Mouse (Mus musculus) liver, embryonic 15.5 days (tissue): ENCODE data around the gene Tspan18. TPM values are rescaled to one million over a fixed set of nuclear protein-coding genes. Genes with fewer than 3 reads are reported as not detected.

Experiments
- ATAC-seq: fragments of 200-750 bp; cut with Nextera tagmentation; 2 replicates; pipeline ENCODE4 v1.8.0; 2017; ENCODE audit warnings: moderate number of reproducible peaks, mild to moderate bottlenecking, moderate library complexity; ENCODE audit not compliant: insufficient read depth
- H3K27ac ChIP-seq: fragments of 300-500 bp; sonication (generic); replicated peaks from 2 replicates; pipeline ENCODE4 v1.5.1; 2015; ENCODE audit warnings: mild to moderate bottlenecking, inconsistent platforms
- H3K27me3 ChIP-seq: fragments of 300-500 bp; sonication (generic); 2 replicates; pipeline ENCODE4 v1.6.1; 2015; ENCODE audit warnings: mild to moderate bottlenecking, inconsistent platforms
- H3K36me3 ChIP-seq: fragments of 300-500 bp; sonication (generic); replicated peaks from 2 replicates; pipeline ENCODE4 v1.6.1; 2015; ENCODE audit warnings: moderate library complexity, mild to moderate bottlenecking, inconsistent platforms
- H3K4me1 ChIP-seq: fragments of 300-500 bp; sonication (generic); replicated peaks from 2 replicates; pipeline ENCODE4 v1.6.1; 2015; ENCODE audit warnings: inconsistent platforms
- H3K4me2 ChIP-seq: fragments of 300-500 bp; sonication (generic); 2 replicates; pipeline ENCODE4 v1.6.1; 2015; ENCODE audit warnings: moderate library complexity, mild to moderate bottlenecking, inconsistent platforms
- H3K4me3 ChIP-seq: fragments of 300-500 bp; sonication (generic); replicated peaks from 2 replicates; pipeline ENCODE4 v1.5.1; 2015; ENCODE audit warnings: mild to moderate bottlenecking, inconsistent platforms
- H3K9ac ChIP-seq: fragments of 300-500 bp; sonication (generic); 2 replicates; pipeline ENCODE4 v1.6.1; 2015; ENCODE audit warnings: moderate library complexity, mild to moderate bottlenecking, inconsistent platforms
- H3K9me3 ChIP-seq: fragments of 300-500 bp; sonication (generic); replicated peaks from 2 replicates; pipeline ENCODE4 v1.6.1; 2016; ENCODE audit warnings: inconsistent platforms
- WGBS: fragments of 180-500 bp; shearing (Covaris S2); methylation state at CpG from one replicate; pipeline ENCODE4 v1.1.7; 2015; ENCODE audit warnings: mixed read lengths; ENCODE audit not compliant: insufficient replicate concordance; 5-methylcytosine and 5-hydroxymethylcytosine counted together
- polyA plus RNA-seq: library from polyadenylated mRNA; unstranded; fragments of >200 nt; fragmentation: Nextera tagmentation; extraction: Ambion mirVana; gene quantifications from 2 replicates; pipeline ENCODE4 v1.2.1, GENCODE M21; 2015

The Tspan18 gene
- polyA plus RNA-seq, 1 experiment from 2014 or later: 2.7 TPM

DNA sequence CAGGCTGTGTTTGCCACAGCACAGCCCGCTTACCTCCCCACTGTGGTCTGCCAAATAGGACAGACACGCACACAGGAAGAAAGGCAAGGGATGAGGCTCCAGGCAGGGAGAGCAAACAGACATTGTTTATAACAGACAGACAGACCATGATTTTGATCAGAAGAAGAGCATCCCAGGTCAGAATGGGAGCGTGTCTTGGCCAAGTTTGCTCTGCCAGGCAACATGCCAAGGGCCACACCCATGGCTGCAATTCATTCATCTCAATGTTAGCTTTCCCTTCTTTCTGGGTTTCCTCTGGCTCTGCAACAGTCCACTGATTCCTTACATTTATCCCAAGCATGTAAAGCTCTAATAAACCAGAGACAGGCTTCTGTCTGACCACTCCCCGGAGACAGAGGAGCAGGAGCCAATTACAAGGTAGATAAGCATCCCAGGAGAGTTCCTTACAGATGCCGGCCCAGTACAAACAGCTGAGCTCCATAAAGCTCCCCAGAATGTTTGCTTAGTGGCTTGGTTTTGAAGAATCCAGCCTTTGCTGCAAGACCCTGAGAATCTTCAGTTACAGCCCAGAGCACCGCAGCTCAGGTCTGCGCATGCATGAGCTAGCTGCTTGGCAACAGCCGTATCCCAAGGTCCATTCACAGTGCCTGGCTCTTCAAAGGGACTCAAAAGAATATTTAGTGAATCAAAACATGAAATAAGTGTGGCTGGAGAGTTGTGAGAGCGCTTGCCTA, 5.2 kb upstream of the Tspan18 start:
- Histone ChIP-seq H3K4me2 (no peak overlapping the region), H3K9ac (no peak overlapping the region), H3K9me3 (no peaks in the 10 kb centered on the region), H3K36me3 (no peaks in the 10 kb centered on the region), H3K4me1 (peaks cover 6% of the 10 kb centered on the region), H3K27ac (no peak overlapping the region), H3K4me3 (no peak overlapping the region), H3K27me3 (peaks cover 39% of the 10 kb centered on the region)
- WGBS: 66% methylated on average over 9 of the region's 9 CpGs
- ATAC-seq: no peak

DNA sequence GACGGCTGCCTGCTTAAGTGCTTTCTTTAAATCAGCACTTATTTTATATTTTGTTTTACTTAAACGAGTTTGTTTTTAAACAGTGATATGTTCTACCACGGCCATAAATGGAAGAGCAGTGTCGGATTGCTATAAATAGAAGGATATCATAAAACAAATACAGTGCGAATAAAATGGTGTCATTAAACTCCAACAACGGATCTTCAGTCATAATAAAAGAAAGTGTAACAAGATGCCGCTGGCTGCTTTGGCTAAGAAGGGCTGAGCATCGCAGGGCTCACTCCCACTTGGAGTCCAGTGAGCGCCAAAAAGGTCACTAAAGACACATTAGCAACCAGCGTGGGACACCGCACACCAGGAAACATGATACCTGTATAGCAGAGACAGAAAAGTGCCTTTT, 1.7 kb upstream of the Tspan18 start:
- WGBS: 76% methylated on average over 11 of the region's 11 CpGs
- no peak for ATAC-seq
- Histone ChIP-seq H3K36me3 (no peaks in the 10 kb centered on the region), H3K27ac (no peak overlapping the region), H3K4me3 (no peak overlapping the region), H3K4me2 (no peak overlapping the region), H3K27me3 (peaks cover 74% of the 10 kb centered on the region), H3K9me3 (no peaks in the 10 kb centered on the region), H3K9ac (no peak overlapping the region), H3K4me1 (peaks cover 19% of the 10 kb centered on the region)

- ATAC-seq: 0 out of 2 replicates have a peak, but pooled peaks have one; percentile 9
- Histone ChIP-seq H3K4me1 (peaks cover 19% of the 10 kb centered on the region), H3K36me3 (no peaks in the 10 kb centered on the region), H3K4me3 (peak overlapping the region; percentile 64), H3K27me3 (peaks cover 76% of the 10 kb centered on the region), H3K27ac (no peak overlapping the region), H3K9ac (peak overlapping the region; percentile 50), H3K4me2 (peak overlapping the region; percentile 99), H3K9me3 (no peaks in the 10 kb centered on the region)
- WGBS: 1% methylated on average over 29 of the region's 29 CpGs
These were observed 976 bp downstream of the Tspan18 start for GRCm38 (mm10) chr2:93333241-93333816.

GRCm38 (mm10) chr2:93332277-93332676, 2.0 kb downstream of the Tspan18 start:
- no peak for ATAC-seq

GRCm38 (mm10) chr2:93331121-93331520, 3.2 kb downstream of the Tspan18 start:
- H3K4me3 ChIP-seq: no peak overlapping the region
- peaks cover 63% of the 10 kb centered on the region for H3K27me3 ChIP-seq
- no peak overlapping the region for H3K4me2 ChIP-seq
- H3K9ac ChIP-seq: no peak overlapping the region
- 69% methylated on average over 6 of the region's 6 CpGs for WGBS
- H3K4me1 ChIP-seq: peaks cover 19% of the 10 kb centered on the region
- H3K36me3 ChIP-seq: no peaks in the 10 kb centered on the region
- H3K27ac ChIP-seq: no peak overlapping the region
- no peaks in the 10 kb centered on the region for H3K9me3 ChIP-seq
- ATAC-seq: no peak

More at GRCm38 (mm10) chr2:93332277-93332676, 2.0 kb downstream of the Tspan18 start:
- Histone ChIP-seq H3K4me1 (peaks cover 19% of the 10 kb centered on the region), H3K27ac (no peak overlapping the region), H3K9ac (no peak overlapping the region), H3K27me3 (peaks cover 73% of the 10 kb centered on the region), H3K9me3 (no peaks in the 10 kb centered on the region), H3K4me2 (0 out of 2 replicates have a peak overlapping the region, but pooled peaks have one; percentile 99), H3K4me3 (no peak overlapping the region), H3K36me3 (no peaks in the 10 kb centered on the region)
- 67% methylated on average over 3 of the region's 4 CpGs for WGBS

DNA sequence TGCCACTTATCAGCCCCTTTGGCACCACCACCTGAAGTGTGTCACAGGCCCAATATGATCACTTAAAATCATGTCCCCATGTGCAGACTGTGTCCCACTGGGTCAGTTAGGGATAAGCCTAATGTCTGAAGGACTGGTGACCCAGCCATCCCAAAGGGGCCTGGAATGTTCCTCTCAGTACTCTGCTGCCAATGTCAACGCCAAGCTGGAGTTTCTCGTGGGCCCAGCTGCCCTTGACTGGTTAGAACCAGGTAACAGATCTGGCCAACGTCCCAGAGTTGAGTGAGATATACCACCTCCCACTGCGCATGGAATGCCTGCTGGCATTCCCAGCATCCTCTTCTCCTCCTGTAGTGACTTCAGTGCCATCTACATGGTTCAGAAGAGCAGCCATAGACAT, 5.2 kb downstream of the Tspan18 start:
- no peaks in the 10 kb centered on the region for H3K36me3 ChIP-seq
- ATAC-seq: no peak
- H3K4me2 ChIP-seq: no peak overlapping the region
- 59% methylated on average over 4 of the region's 4 CpGs for WGBS
- H3K4me1 ChIP-seq: peaks cover 10% of the 10 kb centered on the region
- H3K9ac ChIP-seq: no peak overlapping the region
- H3K9me3 ChIP-seq: no peaks in the 10 kb centered on the region
- peaks cover 43% of the 10 kb centered on the region for H3K27me3 ChIP-seq
- no peak overlapping the region for H3K27ac ChIP-seq
- H3K4me3 ChIP-seq: no peak overlapping the region

- 52% methylated on average over 7 of the region's 7 CpGs for WGBS
- H3K9ac ChIP-seq: no peak overlapping the region
- H3K27me3 ChIP-seq: peaks cover 32% of the 10 kb centered on the region
- H3K9me3 ChIP-seq: no peaks in the 10 kb centered on the region
- no peak for ATAC-seq
- H3K4me1 ChIP-seq: no peaks in the 10 kb centered on the region; the same call in 1 of the 2 replicates
- no peak overlapping the region for H3K4me2 ChIP-seq
- no peak overlapping the region for H3K4me3 ChIP-seq
- H3K36me3 ChIP-seq: no peaks in the 10 kb centered on the region
- no peak overlapping the region for H3K27ac ChIP-seq
These were observed 6.3 kb downstream of the Tspan18 start for GRCm38 (mm10) chr2:93327915-93328555.

- WGBS: 48% methylated on average over 7 of the region's 7 CpGs
- H3K36me3 ChIP-seq: no peaks in the 10 kb centered on the region
- no peaks in the 10 kb centered on the region for H3K9me3 ChIP-seq
- no peak overlapping the region for H3K4me2 ChIP-seq
- H3K27ac ChIP-seq: no peak overlapping the region
- H3K27me3 ChIP-seq: no peaks in the 10 kb centered on the region; the same call in 1 of the 2 replicates
- no peak for ATAC-seq
- no peaks in the 10 kb centered on the region for H3K4me1 ChIP-seq
- H3K4me3 ChIP-seq: no peak overlapping the region
- no peak overlapping the region for H3K9ac ChIP-seq
These were observed 9.6 kb downstream of the Tspan18 start for GRCm38 (mm10) chr2:93324681-93325080.

DNA sequence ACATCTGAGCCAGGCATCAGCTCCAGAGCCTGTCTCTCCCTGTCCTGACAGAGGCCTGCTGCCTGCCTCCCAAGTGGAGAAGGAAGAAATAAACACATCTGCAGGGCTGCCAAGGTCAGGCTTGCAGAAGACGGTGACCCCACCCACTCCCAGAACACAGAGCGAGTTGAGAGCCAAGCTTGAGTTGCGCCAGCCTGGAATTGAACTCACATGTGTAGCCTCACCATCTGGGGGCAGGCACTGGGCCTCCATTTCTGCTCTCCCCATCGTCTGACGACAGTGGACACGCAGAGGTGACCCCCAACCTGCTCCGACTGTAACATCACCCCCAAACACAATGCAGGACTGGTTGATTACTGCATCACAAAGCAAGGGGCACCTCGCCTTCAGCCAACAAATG, 12.4 kb downstream of the Tspan18 start:
- Histone ChIP-seq H3K9me3 (no peaks in the 10 kb centered on the region), H3K27me3 (no peaks in the 10 kb centered on the region), H3K4me3 (no peak overlapping the region), H3K4me1 (no peaks in the 10 kb centered on the region), H3K4me2 (no peak overlapping the region), H3K9ac (no peak overlapping the region), H3K27ac (no peak overlapping the region), H3K36me3 (no peaks in the 10 kb centered on the region)
- ATAC-seq: no peak
- WGBS: 67% methylated on average over 8 of the region's 8 CpGs

GRCm38 (mm10) chr2:93320267-93320666, 14.0 kb downstream of the Tspan18 start:
- no peak overlapping the region for H3K4me3 ChIP-seq
- no peaks in the 10 kb centered on the region for H3K9me3 ChIP-seq
- WGBS: 72% methylated on average over 5 of the region's 5 CpGs
- H3K4me2 ChIP-seq: no peak overlapping the region
- H3K36me3 ChIP-seq: no peaks in the 10 kb centered on the region
- ATAC-seq: no peak
- no peaks in the 10 kb centered on the region for H3K27me3 ChIP-seq
- no peaks in the 10 kb centered on the region for H3K4me1 ChIP-seq
- no peak overlapping the region for H3K9ac ChIP-seq
- H3K27ac ChIP-seq: no peak overlapping the region

- Histone ChIP-seq H3K27ac (no peak overlapping the region), H3K4me2 (no peak overlapping the region), H3K4me1 (no peaks in the 10 kb centered on the region), H3K36me3 (no peaks in the 10 kb centered on the region), H3K9me3 (no peaks in the 10 kb centered on the region), H3K9ac (no peak overlapping the region), H3K4me3 (no peak overlapping the region), H3K27me3 (no peaks in the 10 kb centered on the region)
- 58% methylated on average over 7 of the region's 7 CpGs for WGBS
- ATAC-seq: no peak
These were observed 14.7 kb downstream of the Tspan18 start for GRCm38 (mm10) chr2:93319598-93319997.
